Mouse (Mus musculus): ENCODE data around the gene Hexb.
"Not testable (repeated sequence)": the region's sequence is repeated elsewhere in the genome, so short reads cannot be mapped to it uniquely, and the experiment has no call there.

The Hexb gene

DNA sequence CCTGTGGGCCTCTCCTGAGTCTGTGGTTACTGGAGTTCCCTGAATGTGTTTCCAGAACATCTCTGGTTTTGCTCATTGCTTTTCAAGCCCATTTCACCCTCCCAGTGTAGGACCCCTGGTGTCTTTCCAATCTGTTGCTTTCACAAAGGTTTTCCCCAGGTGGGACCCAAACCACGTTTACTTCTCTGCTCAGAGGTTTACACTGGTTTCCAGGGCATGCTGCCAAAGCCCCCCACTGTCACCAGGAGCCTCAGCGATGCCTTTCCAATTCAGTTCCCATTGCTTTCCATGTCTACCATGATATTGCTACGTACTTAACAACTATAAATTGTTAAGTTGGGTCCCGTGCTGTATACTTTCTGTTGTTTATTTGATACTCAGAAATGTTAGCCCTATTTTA, 15.3 kb downstream of the Hexb start:
- no peak for DNase-seq (ENCODE audit: low spot score in 2 of 2)

GRCm38 (mm10) chr13:97180113-97180828, 17.9 kb downstream of the Hexb start:
- no peak for DNase-seq (ENCODE audit: low spot score in 2 of 2)

- no peak for DNase-seq (ENCODE audit: low spot score in 2 of 2)
Measured at GRCm38 (mm10) chr13:97178943-97179342, 19.2 kb downstream of the Hexb start.

- DNase-seq (ENCODE audit: low spot score in 2 of 2) = no peak
Measured at GRCm38 (mm10) chr13:97176731-97177130, 21.4 kb downstream of the Hexb start.

GRCm38 (mm10) chr13:97175520-97176264, 22.5 kb downstream of the Hexb start:
- no peak for DNase-seq (ENCODE audit: low spot score in 2 of 2)

DNA sequence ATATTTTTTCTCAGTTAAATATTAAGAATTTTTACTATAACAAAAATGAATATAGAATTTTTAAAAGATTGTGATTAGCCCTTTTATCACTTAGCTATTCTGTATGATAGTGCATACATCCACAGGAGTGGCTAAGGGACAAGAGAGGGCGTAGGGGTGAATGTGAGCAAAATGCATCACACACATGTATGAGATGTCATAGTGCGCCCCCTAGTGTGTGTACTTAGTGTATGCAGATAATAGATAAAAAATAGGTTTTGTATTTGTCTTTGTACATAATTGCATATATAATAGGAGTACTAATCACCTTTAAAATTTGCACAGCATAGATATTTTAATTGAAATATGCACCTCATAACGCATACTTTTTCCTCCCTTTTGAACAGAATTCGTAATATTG, 52.3 kb downstream of the Hexb start:
- no peak for DNase-seq (ENCODE audit: low spot score in 2 of 2)

DNA sequence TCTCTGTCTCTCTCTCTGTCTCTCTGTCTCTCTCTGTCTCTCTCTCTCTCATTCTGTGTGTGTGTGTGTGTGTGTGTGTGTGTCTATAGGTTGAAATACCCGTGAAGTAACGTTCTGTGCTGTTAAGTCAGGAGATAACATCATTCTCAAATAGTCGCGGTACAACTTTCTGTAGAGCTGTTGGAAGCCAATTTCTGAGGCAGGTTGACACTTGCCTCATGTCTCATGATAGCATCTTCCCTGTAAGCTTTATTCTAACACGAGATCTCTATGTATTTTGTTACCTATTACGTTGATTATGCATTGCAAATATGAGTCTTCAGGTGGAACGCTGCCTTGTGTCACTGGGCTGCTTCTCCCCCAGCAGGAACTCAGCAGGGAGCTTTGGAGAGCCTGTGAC, 55.8 kb downstream of the Hexb start:
- peak in 1 of 2 experiments; percentile 8 for DNase-seq (ENCODE audit: low spot score in 2 of 2)

DNA sequence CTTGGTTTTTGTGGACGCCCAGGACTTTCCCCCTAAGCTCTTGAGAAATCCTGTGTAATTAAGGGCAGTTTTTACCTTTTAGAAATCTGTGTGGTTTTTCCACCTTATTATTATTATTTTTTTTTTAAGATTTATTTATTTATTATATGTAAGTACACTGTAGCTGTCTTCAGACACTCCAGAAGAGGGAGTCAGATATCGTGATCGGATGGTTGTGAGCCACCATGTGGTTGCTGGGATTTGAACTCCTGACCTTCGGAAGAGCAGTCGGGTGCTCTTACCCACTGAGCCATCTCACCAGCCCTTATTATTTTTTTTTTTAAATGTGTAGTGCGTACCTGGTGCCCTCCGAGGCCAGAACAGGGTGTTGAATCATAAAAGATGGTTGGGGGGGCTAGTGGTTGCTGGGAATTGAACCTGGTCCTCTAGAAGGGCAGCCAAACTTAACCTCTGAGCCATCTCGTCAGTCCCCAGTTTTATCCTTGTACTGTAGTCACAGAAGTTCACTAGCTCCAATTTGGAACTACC, 59.7 kb downstream of the Hexb start:
- DNase-seq (ENCODE audit: low spot score in 2 of 2) = not testable (repeated sequence)

DNA sequence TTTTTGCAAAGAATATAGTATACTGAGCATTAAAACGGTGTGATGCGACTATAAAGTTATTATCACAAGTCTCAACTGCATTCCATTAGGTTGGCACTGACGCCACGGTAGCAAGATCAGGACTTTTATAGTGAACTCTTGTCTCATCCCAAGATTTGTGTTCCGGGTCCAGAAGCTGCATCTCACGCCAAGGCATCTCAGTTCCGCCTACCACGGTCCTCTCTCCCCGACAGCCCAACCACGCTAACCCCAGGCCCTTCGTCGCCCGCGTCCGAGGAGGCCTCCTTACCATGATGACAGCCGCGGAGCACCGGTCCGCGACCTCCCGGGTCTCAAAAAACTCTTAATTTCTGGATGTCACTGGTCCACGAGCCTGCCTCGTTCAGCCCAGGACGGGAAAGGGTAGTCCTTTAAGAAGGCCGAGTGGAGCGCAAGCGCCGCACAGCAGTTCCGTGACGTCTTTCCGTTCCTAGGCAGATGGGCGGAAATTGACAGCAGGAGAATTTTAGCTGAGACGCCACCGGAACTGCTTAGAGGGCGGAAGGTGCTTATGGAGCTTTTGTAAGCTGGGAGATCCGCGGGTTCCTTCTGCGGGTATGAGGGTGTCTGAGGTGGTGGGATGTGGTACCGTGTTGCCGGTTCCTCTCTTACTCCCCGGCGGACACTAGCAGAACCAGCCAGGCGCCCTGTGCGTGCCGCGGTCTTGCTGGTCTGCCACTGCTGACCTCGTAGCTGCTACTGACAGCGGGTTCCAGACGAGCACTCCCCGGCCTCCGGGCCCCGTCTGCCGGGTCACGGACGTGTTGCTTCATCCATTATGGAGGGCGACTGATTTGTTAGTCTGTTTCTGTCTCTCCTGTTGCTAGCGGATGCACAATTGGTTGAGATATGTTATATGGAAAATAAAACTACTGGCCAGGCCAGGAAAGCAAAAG, 60.4 kb downstream of the Hexb start, which contains the start of the genes Gfm2 and Nsa2:
Gene Gfm2 (plus strand): TSS at position 472 of the 935 bp plus-strand sequence.
Gene Nsa2 (minus strand): TSS at position 472 of the 935 bp plus-strand sequence.
- peak; percentile 82 to 87 for DNase-seq (ENCODE audit: low spot score in 2 of 2)

- DNase-seq (ENCODE audit: low spot score in 2 of 2) = not testable (repeated sequence)
Measured at GRCm38 (mm10) chr13:97130413-97130812, 67.7 kb downstream of the Hexb start.

- DNase-seq (ENCODE audit: low spot score in 2 of 2) = not testable (repeated sequence)
Measured at GRCm38 (mm10) chr13:97129654-97130053, 68.5 kb downstream of the Hexb start.

All from urinary bladder, adult 18-20 months (tissue).